ENCODE assay signal across 20 mouse cellular contexts in genomic region chr8:120848434-120848833, GRCm38 (mm10).
DNase-seq lines count a peak whose midpoint lies in the region; ATAC-seq and TF ChIP-seq lines count a peak whose summit lies in the region.
"Had no signal": no experiment of that assay in that cellular context is flagged by ENCODE, and none has a peak within 500 bp of the region (broad histone marks: within the 10 kb centered on the region; RNA-seq: fewer than 3 reads in every experiment).

No protein-coding gene starts in this region.

- H3K4me1 ChIP-seq in heart, postnatal 0 days (ENCODE audit: control insufficient read depth, insufficient read depth): no peaks in the 10 kb centered on the region
- H3K4me1 ChIP-seq: megakaryocyte, embryonic 14.5 days had no signal

- no peak overlapping the region for H3K27ac ChIP-seq in heart, postnatal 0 days (ENCODE audit: low read depth)
- H3K27ac ChIP-seq in layer of hippocampus, adult 2 months: no peak overlapping the region
- H3K27ac ChIP-seq: forebrain, embryonic 13.5 days; hindbrain, embryonic 13.5 days; kidney, embryonic 15.5 days; midbrain, embryonic 15.5 days; neural tube, embryonic 12.5 days had no signal

- H3K36me3 ChIP-seq in heart, postnatal 0 days (replicated peaks; ENCODE audit: control insufficient read depth, insufficient read depth, low read length): no peaks in the 10 kb centered on the region
- H3K36me3 ChIP-seq: hindbrain, embryonic 13.5 days; kidney, embryonic 15.5 days; midbrain, embryonic 15.5 days; neural tube, embryonic 12.5 days had no signal

- H3K4me3 ChIP-seq in heart, postnatal 0 days (ENCODE audit: low read depth, low read length): no peak overlapping the region
- H3K4me3 ChIP-seq in layer of hippocampus, adult 2 months: no peak overlapping the region
- H3K4me3 ChIP-seq: forebrain, embryonic 13.5 days; hindbrain, embryonic 13.5 days; kidney, embryonic 15.5 days; megakaryocyte, embryonic 14.5 days; midbrain, embryonic 15.5 days; neural tube, embryonic 12.5 days had no signal

- no peak for TF ChIP-seq CTCF in heart, postnatal 0 days (IDR thresholded peaks at IDR 0.05; ENCODE audit: low read depth)
- TF ChIP-seq CTCF in layer of hippocampus, adult 2 months (conservative IDR thresholded peaks at IDR 0.05): no peak

- no peak overlapping the region for H3K9ac ChIP-seq in heart, postnatal 0 days (replicated peaks; ENCODE audit: low read depth, low read length)
- H3K9ac ChIP-seq: forebrain, embryonic 13.5 days; hindbrain, embryonic 13.5 days; kidney, embryonic 15.5 days; liver, postnatal 0 days; midbrain, embryonic 15.5 days; neural tube, embryonic 12.5 days had no signal

- 0 out of 2 replicates have a peak, but pooled peaks cover 5% of the 10 kb centered on the region for H3K27me3 ChIP-seq in heart, postnatal 0 days (ENCODE audit: control insufficient read depth, insufficient read depth, low read length)
- H3K27me3 ChIP-seq: midbrain, embryonic 15.5 days; neural tube, embryonic 12.5 days had no signal

- intact Hi-C loops in heart, postnatal 14 days (cut with DNase I): no loop called here

- H3K9me3 ChIP-seq in heart, postnatal 0 days (replicated peaks; ENCODE audit: control insufficient read depth, low read length): no peaks in the 10 kb centered on the region
- H3K9me3 ChIP-seq: forebrain, embryonic 13.5 days; hindbrain, embryonic 13.5 days; kidney, embryonic 15.5 days; midbrain, embryonic 15.5 days; neural tube, embryonic 12.5 days had no signal

- WGBS in heart, postnatal 0 days: 71% methylated on average over 4 of the region's 4 CpGs

- no peak for DNase-seq in heart, postnatal 0 days (ENCODE audit: low spot score)
- DNase-seq in heart, postnatal 14 days: no peak
- DNase-seq in adrenal gland, adult 2 months: peak; percentile 65
- peak; percentile 62 for DNase-seq in adrenal gland, postnatal 14 days
- DNase-seq in mesoderm, embryonic 11.5 days (ENCODE audit: low read depth, low spot score): peak; percentile 14
- DNase-seq in layer of hippocampus, adult 2 months (ENCODE audit: low spot score in 2 of 2): no peak
- DNase-seq: cerebellum, adult 8-10 months; cerebellum, postnatal 36 days; gastrocnemius, postnatal 36 days; kidney, adult 11 months; liver, postnatal 0 days; thymus, postnatal 14 days had no signal

- no peak for TF ChIP-seq EP300 in heart, postnatal 0 days (IDR thresholded peaks at IDR 0.05; ENCODE audit: low read depth)

- ATAC-seq in heart, postnatal 0 days (ENCODE audit: insufficient read depth, low read depth): peak; percentile 63
- ATAC-seq in megakaryocyte progenitor cell, adult 5-6 weeks (replicated peaks; ENCODE audit: poor library complexity): no peak
- ATAC-seq: forebrain, embryonic 13.5 days; liver, postnatal 0 days; midbrain, embryonic 15.5 days had no signal

- no peak overlapping the region for H3K4me2 ChIP-seq in heart, postnatal 0 days (ENCODE audit: low read depth, low read length)
- H3K4me2 ChIP-seq: hindbrain, embryonic 13.5 days; liver, embryonic 11.5 days; midbrain, embryonic 15.5 days had no signal

Comparison
In these comparisons a context has a peak if more than half of its experiments do, and no peak if none do; other contexts are left out.
1. DNase-seq: peak in adrenal gland, adult 2 months (single experiment), adrenal gland, postnatal 14 days (single experiment) and mesoderm, embryonic 11.5 days (single experiment); none in heart, postnatal 0 days (single experiment), heart, postnatal 14 days (0 of 2) and layer of hippocampus, adult 2 months (0 of 2).